Mouse (Mus musculus) kidney, embryonic 15.5 days (tissue): ENCODE results near the gene Tmprss11a. TPM values are rescaled to one million over a fixed set of nuclear protein-coding genes. Genes with fewer than 3 reads are reported as not detected.

Experiments used
- ATAC-seq: fragments of 200-750 bp; cut with Nextera tagmentation; replicated peaks from 2 replicates; pipeline ENCODE4 v1.8.0; 2017; ENCODE audit warnings: moderate TSS enrichment; ENCODE audit not compliant: low FRiP score
- H3K27ac ChIP-seq: fragments of 300-500 bp; sonication (generic); 2 replicates; pipeline ENCODE4 v1.5.1; 2015; ENCODE audit warnings: mild to moderate bottlenecking, inconsistent platforms
- H3K27me3 ChIP-seq: fragments of 300-500 bp; sonication (generic); 2 replicates; pipeline ENCODE4 v1.6.1; 2015; ENCODE audit warnings: inconsistent platforms
- H3K36me3 ChIP-seq: fragments of 300-500 bp; sonication (generic); 2 replicates; pipeline ENCODE4 v1.6.1; 2015; ENCODE audit warnings: inconsistent platforms
- H3K4me1 ChIP-seq: fragments of 300-500 bp; sonication (generic); 2 replicates; pipeline ENCODE4 v1.6.1; 2015; ENCODE audit warnings: inconsistent platforms
- H3K4me2 ChIP-seq: fragments of 300-500 bp; sonication (generic); 2 replicates; pipeline ENCODE4 v1.6.1; 2015; ENCODE audit warnings: moderate library complexity, mild to moderate bottlenecking, inconsistent platforms
- H3K4me3 ChIP-seq: fragments of 300-500 bp; sonication (generic); replicated peaks from 2 replicates; pipeline ENCODE4 v1.5.1; 2015; ENCODE audit warnings: mild to moderate bottlenecking, inconsistent platforms
- H3K9ac ChIP-seq: fragments of 300-500 bp; sonication (generic); 2 replicates; pipeline ENCODE4 v1.6.1; 2015; ENCODE audit warnings: mild to moderate bottlenecking, inconsistent platforms
- H3K9me3 ChIP-seq: fragments of 300-500 bp; sonication (generic); replicated peaks from 2 replicates; pipeline ENCODE4 v1.6.1; 2016; ENCODE audit warnings: inconsistent platforms
- WGBS: fragments of 180-500 bp; shearing (Covaris S2); methylation state at CpG from one replicate; pipeline ENCODE4 v1.1.7; 2015; ENCODE audit warnings: mixed read lengths; 5-methylcytosine and 5-hydroxymethylcytosine counted together
- polyA plus RNA-seq: library from polyadenylated mRNA; unstranded; fragments of >200 nt; fragmentation: Nextera tagmentation; extraction: Ambion mirVana; gene quantifications from 2 replicates; pipeline ENCODE4 v1.2.1, GENCODE M21; 2015

Gene Tmprss11a
- polyA plus RNA-seq, 1 experiment from 2014 or later, result 0.05 TPM

DNA sequence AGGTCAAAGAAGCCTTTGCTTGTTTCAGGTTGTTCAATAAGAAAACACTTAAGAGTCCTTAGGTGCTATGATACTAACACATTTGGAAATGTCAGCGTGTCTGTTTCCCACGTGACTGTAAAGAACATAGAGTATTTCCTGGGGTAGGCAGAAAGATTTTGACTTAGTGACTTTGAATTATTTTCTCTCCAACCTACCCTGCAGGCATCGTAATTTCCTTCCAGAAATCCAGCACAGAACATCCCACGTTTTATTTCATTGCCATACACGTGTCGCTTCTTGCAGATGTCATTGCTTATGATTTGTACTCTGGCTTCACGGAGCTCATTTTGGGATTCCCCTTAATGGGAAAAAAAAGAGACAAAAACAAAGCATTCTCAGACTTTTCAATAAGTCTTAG lies 54.5 kb downstream of the Tmprss11a start:
- no peak overlapping the region for H3K4me3 ChIP-seq
- no peaks in the 10 kb centered on the region for H3K4me1 ChIP-seq
- no peak overlapping the region for H3K27ac ChIP-seq
- no peak overlapping the region for H3K9ac ChIP-seq
- no peaks in the 10 kb centered on the region for H3K36me3 ChIP-seq
- no peaks in the 10 kb centered on the region for H3K9me3 ChIP-seq
- no peak for ATAC-seq
- WGBS, result 66% methylated on average over 7 of the region's 7 CpGs
- no peaks in the 10 kb centered on the region for H3K27me3 ChIP-seq
- no peak overlapping the region for H3K4me2 ChIP-seq

DNA sequence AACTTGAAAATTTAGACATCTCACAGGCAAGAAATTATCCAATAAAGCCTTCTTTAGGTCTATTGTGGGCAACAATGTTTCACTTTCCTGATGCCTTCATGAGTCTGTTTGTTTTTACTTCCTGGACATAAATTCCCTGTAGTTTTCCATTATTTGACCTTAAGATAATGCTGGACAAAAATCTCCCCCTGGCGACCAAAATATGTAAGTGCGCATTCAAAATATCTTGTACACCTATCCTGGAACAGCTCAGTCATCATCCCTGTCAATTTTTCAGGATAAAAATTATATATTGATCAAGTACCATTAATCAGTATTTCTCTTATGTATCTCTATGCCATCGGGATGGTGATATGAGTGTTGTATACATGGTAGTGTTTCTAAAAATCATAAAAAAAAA lies 58.0 kb downstream of the Tmprss11a start:
- H3K9ac ChIP-seq, result no peak overlapping the region

GRCm38 (mm10) chr5:86407941-86408340 lies 60.8 kb downstream of the Tmprss11a start:
- Histone ChIP-seq H3K9ac (no peak overlapping the region), H3K27me3 (no peaks in the 10 kb centered on the region), H3K4me1 (no peaks in the 10 kb centered on the region), H3K9me3 (no peaks in the 10 kb centered on the region), H3K36me3 (no peaks in the 10 kb centered on the region), H3K4me3 (no peak overlapping the region), H3K4me2 (no peak overlapping the region), H3K27ac (no peak overlapping the region)
- WGBS, result 89% methylated on average over 2 of the region's 2 CpGs
- ATAC-seq, result no peak

More for the DNA sequence above, 58.0 kb downstream of the Tmprss11a start:
- H3K27me3 ChIP-seq, result no peaks in the 10 kb centered on the region
- H3K4me1 ChIP-seq, result no peaks in the 10 kb centered on the region
- no peak overlapping the region for H3K4me2 ChIP-seq
- H3K27ac ChIP-seq, result no peak overlapping the region
- no peaks in the 10 kb centered on the region for H3K9me3 ChIP-seq
- no peak overlapping the region for H3K4me3 ChIP-seq
- WGBS, result 31% methylated on average over 3 of the region's 3 CpGs
- no peaks in the 10 kb centered on the region for H3K36me3 ChIP-seq
- ATAC-seq, result no peak

GRCm38 (mm10) chr5:86407191-86407590 lies 61.6 kb downstream of the Tmprss11a start:
- Histone ChIP-seq H3K4me3 (no peak overlapping the region), H3K27ac (no peak overlapping the region), H3K4me2 (no peak overlapping the region), H3K27me3 (no peaks in the 10 kb centered on the region), H3K36me3 (no peaks in the 10 kb centered on the region), H3K9me3 (no peaks in the 10 kb centered on the region), H3K9ac (no peak overlapping the region), H3K4me1 (no peaks in the 10 kb centered on the region)
- WGBS, result 94% methylated on average over 3 of the region's 3 CpGs
- ATAC-seq, result no peak

- H3K9me3 ChIP-seq, result no peaks in the 10 kb centered on the region
- H3K36me3 ChIP-seq, result no peaks in the 10 kb centered on the region
- no peaks in the 10 kb centered on the region for H3K27me3 ChIP-seq
- H3K27ac ChIP-seq, result no peak within 1 kb of the TSS
- no peaks in the 10 kb centered on the region for H3K4me1 ChIP-seq
- ATAC-seq, result no peak
- 61% methylated on average over 3 of the region's 3 CpGs for WGBS
- no peak within 1 kb of the TSS for H3K9ac ChIP-seq
- H3K4me3 ChIP-seq, result no peak within 1 kb of the TSS
- no peak within 1 kb of the TSS for H3K4me2 ChIP-seq
These were observed 95.5 kb downstream of the Tmprss11a start, which contains the start of gene Tmprss11d for GRCm38 (mm10) chr5:86373320-86373719. Gene Tmprss11d (minus strand): TSS chr5:86373420.

Other genes with a start within 250 kb of the Tmprss11a start
- not detected in 2 replicates for gene Tmprss11c, start 179.7 kb downstream of the Tmprss11a start, polyA plus RNA-seq
- not detected in 2 replicates for gene Tmprss11d, start 95.6 kb downstream of the Tmprss11a start, polyA plus RNA-seq
- gene Tmprss11g, start 49.6 kb upstream of the Tmprss11a start, polyA plus RNA-seq, result not detected in 2 replicates
- gene Tmprss11f, start 163.4 kb upstream of the Tmprss11a start, polyA plus RNA-seq, result not detected in 2 replicates
- not detected in 2 replicates for gene Tmprss11b, start 207.4 kb upstream of the Tmprss11a start, polyA plus RNA-seq